Comparison of ENCODE assay signal across 8 mouse cellular contexts in the genomic region with DNA sequence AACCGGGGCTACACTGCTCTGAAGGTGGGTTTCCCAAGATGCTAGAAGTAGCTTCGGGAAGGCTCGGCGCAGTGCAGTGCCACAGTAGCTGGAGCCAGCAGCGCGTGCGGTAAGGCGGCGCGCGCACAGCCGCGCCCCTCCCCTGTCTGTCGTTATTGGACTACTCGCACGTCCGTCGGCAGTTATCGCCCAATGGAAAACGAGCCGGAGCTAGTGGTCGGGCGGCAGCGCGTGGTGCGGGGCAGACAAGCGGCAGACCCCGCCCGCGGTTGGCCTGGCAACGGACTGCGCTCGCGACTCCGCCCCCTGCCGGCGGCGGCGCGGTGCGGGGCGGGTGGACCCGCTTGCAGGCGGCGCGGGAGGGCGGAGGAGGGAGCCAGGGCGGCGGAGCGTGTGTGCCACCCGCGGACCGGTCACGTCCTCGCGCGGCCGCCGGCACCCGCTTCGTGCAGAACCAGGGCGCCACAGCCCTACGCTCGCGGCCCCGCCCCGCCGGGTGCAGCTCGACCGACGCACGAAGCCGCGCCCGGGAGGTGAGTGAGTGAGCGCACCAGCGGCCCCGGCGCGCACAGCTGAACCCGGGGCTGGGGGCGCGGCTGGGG. TPM values are rescaled to one million over a fixed set of nuclear protein-coding genes. Genes with fewer than 3 reads are reported as not detected.
DNase-seq lines count a peak whose midpoint lies in the region; ATAC-seq lines count a peak whose summit lies in the region.

A gene (plus strand): TSS at position 328 of the 602 bp plus-strand sequence.

- H3K9ac ChIP-seq in midbrain, embryonic 12.5 days (replicated peaks), result peak within 1 kb of the TSS; percentile 70

- peak; percentile 98 for DNase-seq in adrenal gland, postnatal 14 days
- peak; percentile 98 for DNase-seq in embryonic facial prominence, embryonic 10.5 days (ENCODE audit: low spot score)
- peak; percentile 100 for DNase-seq in heart, adult 11 months
- DNase-seq in kidney, adult 11 months, result peak; percentile 97
- DNase-seq in left cerebral cortex, postnatal 4 days, result peak; percentile 98
- peak; percentile 90 for DNase-seq in skeletal muscle tissue, adult 2 months (ENCODE audit: low read depth, low spot score)

- peak within 1 kb of the TSS; percentile 75 for H3K4me3 ChIP-seq in embryonic facial prominence, embryonic 10.5 days
- H3K4me3 ChIP-seq in midbrain, embryonic 12.5 days, result peak within 1 kb of the TSS; percentile 79

- intact Hi-C loops in left cerebral cortex, postnatal 4 days (cut with DNase I), result no loop called here

- peaks cover 29% of the 10 kb centered on the region for H3K4me1 ChIP-seq in embryonic facial prominence, embryonic 10.5 days
- peaks cover 18% of the 10 kb centered on the region for H3K4me1 ChIP-seq in midbrain, embryonic 12.5 days

- H3K36me3 ChIP-seq in embryonic facial prominence, embryonic 10.5 days (replicated peaks), result no peaks in the 10 kb centered on the region
- no peaks in the 10 kb centered on the region for H3K36me3 ChIP-seq in midbrain, embryonic 12.5 days

- peak within 1 kb of the TSS; percentile 96 for H3K4me2 ChIP-seq in midbrain, embryonic 12.5 days (replicated peaks)

- ATAC-seq in midbrain, embryonic 12.5 days (ENCODE audit: low FRiP score, low read depth), result peak; percentile 97
- no peak for ATAC-seq in erythroid progenitor cell, adult 5-6 weeks (replicated peaks; ENCODE audit: low FRiP score, poor library complexity, severe bottlenecking)

- H3K27me3 ChIP-seq in embryonic facial prominence, embryonic 10.5 days (replicated peaks; ENCODE audit: low read depth, poor library complexity, severe bottlenecking), result peaks cover 60% of the 10 kb centered on the region
- peaks cover 48% of the 10 kb centered on the region for H3K27me3 ChIP-seq in midbrain, embryonic 12.5 days

- WGBS in embryonic facial prominence, embryonic 10.5 days, result under 1% methylated on average over 83 of the region's 83 CpGs
- WGBS in midbrain, embryonic 12.5 days, result under 1% methylated on average over 69 of the region's 83 CpGs

- H3K9me3 ChIP-seq in embryonic facial prominence, embryonic 10.5 days, result no peaks in the 10 kb centered on the region
- H3K9me3 ChIP-seq in midbrain, embryonic 12.5 days, result no peaks in the 10 kb centered on the region

- peak within 1 kb of the TSS; percentile 78 for H3K27ac ChIP-seq in embryonic facial prominence, embryonic 10.5 days (replicated peaks)
- peak within 1 kb of the TSS; percentile 58 for H3K27ac ChIP-seq in midbrain, embryonic 12.5 days (replicated peaks)

RNA-seq across cellular contexts. Expression of the gene that starts here (rescaled TPM):
- total RNA-seq in adrenal gland, postnatal 14 days (2021), result 2.5 and 3.2 TPM in 2 replicates
- polyA plus RNA-seq in embryonic facial prominence, embryonic 10.5 days (2016; fragmentation: Nextera tagmentation; extraction: Ambion mirVana), result 5.1 TPM in 2 replicates
- 100 to 1,000 TPM; 134 to 150 TPM for total RNA-seq in left cerebral cortex, postnatal 4 days (2021)
- 22.2 and 23.8 TPM in 2 replicates for polyA plus RNA-seq in midbrain, embryonic 12.5 days (2016; fragmentation: Nextera tagmentation; extraction: Ambion mirVana)
- not detected in 2 replicates for total RNA-seq in erythroid progenitor cell, adult 5-6 weeks (2015; ENCODE audit: low replicate concordance)
- total RNA-seq in erythroid progenitor cell, adult 5-6 weeks (2017; ENCODE audit: low replicate concordance), result 0.38 TPM in 1 of 2 replicates, not detected in the other

Comparison
In these comparisons a context has a peak if more than half of its experiments do, and no peak if none do; other contexts are left out.
1. RNA of the gene that starts here (total RNA-seq): 134 to 150 TPM in left cerebral cortex, postnatal 4 days; 2.5 to 3.2 TPM in adrenal gland, postnatal 14 days and 0.38 TPM in erythroid progenitor cell, adult 5-6 weeks; every median in the first group is over 10 times any median in the second.
2. Peak in every context shown above with its lines, with median percentiles within 50 percentile points of each other: DNase-seq.